Mouse (Mus musculus): ENCODE data around the gene Wdr90. TPM values are rescaled to one million over a fixed set of nuclear protein-coding genes. Genes with fewer than 3 reads are reported as not detected.

Gene Wdr90
- 28.9 TPM for total RNA-seq (2023)

GRCm38 (mm10) chr17:25860832-25861703, at the start of gene Wdr90:
TSS of gene Wdr90 (minus strand) at chr17:25861501.

GRCm38 (mm10) chr17:25880196-25880910, 19.1 kb upstream of the Wdr90 start, which contains the start of gene Wfikkn1:
TSS of gene Wfikkn1 (minus strand) at chr17:25880858.

GRCm38 (mm10) chr17:25874721-25875170, 13.4 kb upstream of the Wdr90 start, which contains the start of gene Mettl26:
TSS of gene Mettl26 (plus strand) at chr17:25875074.

GRCm38 (mm10) chr17:25868601-25869191, 7.4 kb upstream of the Wdr90 start, which contains the start of gene Mcrip2:
TSS of gene Mcrip2 (minus strand) at chr17:25868764.

GRCm38 (mm10) chr17:25844396-25844901, 16.9 kb downstream of the Wdr90 start, which contains the start of gene Rhot2:
TSS of gene Rhot2 (minus strand) at chr17:25844851.

GRCm38 (mm10) chr17:25841117-25841880, 20.0 kb downstream of the Wdr90 start, which contains the start of gene Gm20683:
TSS of gene Gm20683 (minus strand) at chr17:25841763.

GRCm38 (mm10) chr17:25837076-25837410, 24.3 kb downstream of the Wdr90 start, which contains the start of gene Rhbdl1:
TSS of gene Rhbdl1 (minus strand) at chr17:25837295.

GRCm38 (mm10) chr17:25833291-25833663, 28.0 kb downstream of the Wdr90 start, which contains the start of gene Stub1:
TSS of gene Stub1 (minus strand) at chr17:25833404.

GRCm38 (mm10) chr17:25828712-25829557, 32.4 kb downstream of the Wdr90 start, which contains the start of gene Jmjd8:
TSS of gene Jmjd8 (plus strand) at chr17:25828867.

GRCm38 (mm10) chr17:25823452-25823851, 37.8 kb downstream of the Wdr90 start, which contains the start of gene Wdr24:
TSS of gene Wdr24 (plus strand) at chr17:25823627.

GRCm38 (mm10) chr17:25808789-25809605, 52.3 kb downstream of the Wdr90 start, which contains the start of gene Fbxl16:
TSS of gene Fbxl16 (plus strand) at chr17:25809085.

GRCm38 (mm10) chr17:25796951-25797369, 64.3 kb downstream of the Wdr90 start, which contains the start of gene Metrn:
TSS of gene Metrn (minus strand) at chr17:25797136.

GRCm38 (mm10) chr17:25795609-25796092, 65.7 kb downstream of the Wdr90 start, which contains the start of gene AC134908.4:
TSS of gene AC134908.4 (minus strand) at chr17:25795659.

Other genes starting within 250 kb of the Wdr90 start
- not detected for gene Gng13, start 144.3 kb downstream of the Wdr90 start, total RNA-seq (2023)
- 10.9 TPM for gene Chtf18, start 134.1 kb downstream of the Wdr90 start, total RNA-seq (2023)
- 4.2 TPM for gene Rpusd1, start 133.8 kb downstream of the Wdr90 start, total RNA-seq (2023)
- not detected for gene Mslnl, start 125.5 kb downstream of the Wdr90 start, total RNA-seq (2023)
- not detected for gene Msln, start 107.1 kb downstream of the Wdr90 start, total RNA-seq (2023)
- gene Narfl, start 87.7 kb downstream of the Wdr90 start, total RNA-seq (2023): 26.5 TPM
- gene Haghl, start 75.8 kb downstream of the Wdr90 start, total RNA-seq (2023): 21.2 TPM
- gene Ccdc78, start 74.9 kb downstream of the Wdr90 start, total RNA-seq (2023): not detected
- 44.7 TPM for gene Fam173a, start 68.6 kb downstream of the Wdr90 start, total RNA-seq (2023)
- gene AC134908.4, start 65.8 kb downstream of the Wdr90 start, total RNA-seq (2023): not detected
- 22.7 TPM for gene Metrn, start 64.4 kb downstream of the Wdr90 start, total RNA-seq (2023)
- not detected for gene Fbxl16, start 52.4 kb downstream of the Wdr90 start, total RNA-seq (2023)
- 22.7 TPM for gene Wdr24, start 37.9 kb downstream of the Wdr90 start, total RNA-seq (2023)
- 32.0 TPM for gene Jmjd8, start 32.6 kb downstream of the Wdr90 start, total RNA-seq (2023)
- gene Stub1, start 28.1 kb downstream of the Wdr90 start, total RNA-seq (2023): 61.9 TPM
- gene Rhbdl1, start 24.2 kb downstream of the Wdr90 start, total RNA-seq (2023): 7.2 TPM
- gene Gm20683, start 19.7 kb downstream of the Wdr90 start, total RNA-seq (2023): 9.9 TPM
- gene Rhot2, start 16.6 kb downstream of the Wdr90 start, total RNA-seq (2023): 72.3 TPM
- gene Mcrip2, start 7.3 kb upstream of the Wdr90 start, total RNA-seq (2023): 8.2 TPM
- 29.2 TPM for gene Mettl26, start 13.6 kb upstream of the Wdr90 start, total RNA-seq (2023)
- gene Wfikkn1, start 19.4 kb upstream of the Wdr90 start, total RNA-seq (2023): 5.9 TPM
- gene Rab40c, start 58.2 kb upstream of the Wdr90 start, total RNA-seq (2023): 23.6 TPM
- gene Pigq, start 83.4 kb upstream of the Wdr90 start, total RNA-seq (2023): 55.6 TPM
- not detected for gene Nhlrc4, start 83.5 kb upstream of the Wdr90 start, total RNA-seq (2023)
- gene A930017K11Rik, start 91.1 kb upstream of the Wdr90 start, total RNA-seq (2023): not detected
- 39.1 TPM for gene Capn15, start 124.3 kb upstream of the Wdr90 start, total RNA-seq (2023)
- 13.4 TPM for gene Rab11fip3, start 208.1 kb upstream of the Wdr90 start, total RNA-seq (2023)
- gene Decr2, start 228.8 kb upstream of the Wdr90 start, total RNA-seq (2023): 3.7 TPM
- gene Nme4, start 234.1 kb upstream of the Wdr90 start, total RNA-seq (2023): 3.5 TPM